Mouse (Mus musculus) testis, adult 2 months (tissue): Measurements from ENCODE around the gene Gabpb2. TPM values are rescaled to one million over a fixed set of nuclear protein-coding genes. Genes with fewer than 3 reads are reported as not detected.
A peak's percentile ranks its signal among the peaks of the same experiment; 100 is the strongest.
"Not testable (repeated sequence)": the region's sequence is repeated elsewhere in the genome, so short reads cannot be mapped to it uniquely, and the experiment has no call there.

Experiments
- H3K27ac ChIP-seq: fragments of 200-500 bp; 2 replicates; pipeline ENCODE4 v1.5.1; 2012; ENCODE audit warnings: low read depth, low read length; ENCODE audit not compliant: control insufficient read depth, insufficient read depth
- H3K27me3 ChIP-seq: fragments of 200-500 bp; 2 replicates; pipeline ENCODE4 v1.6.1; 2012; ENCODE audit warnings: mild to moderate bottlenecking, low read length, moderate library complexity; ENCODE audit not compliant: control insufficient read depth, insufficient read depth
- H3K36me3 ChIP-seq: fragments of 200-500 bp; 2 replicates; pipeline ENCODE4 v1.6.1; 2012; ENCODE audit warnings: mild to moderate bottlenecking, low read length; ENCODE audit not compliant: control insufficient read depth, insufficient read depth
- H3K4me1 ChIP-seq: fragments of 200-500 bp; 2 replicates; pipeline ENCODE4 v1.6.1; 2012; ENCODE audit warnings: low read length; ENCODE audit not compliant: control insufficient read depth, insufficient read depth
- H3K4me3 ChIP-seq: fragments of 200-500 bp; 2 replicates; pipeline ENCODE4 v1.5.1; 2012; ENCODE audit warnings: low read depth, mild to moderate bottlenecking, low read length, moderate library complexity, mixed read lengths; ENCODE audit not compliant: control insufficient read depth
- CTCF ChIP-seq: fragments of 200-500 bp; IDR thresholded peaks from 2 replicates; pipeline ENCODE4 v1.5.1; 2012; ENCODE audit warnings: low read depth, mild to moderate bottlenecking, inconsistent platforms, low read length, moderate library complexity; ENCODE audit not compliant: control insufficient read depth, insufficient read depth, insufficient replicate concordance
- POLR2A ChIP-seq: fragments of 200-500 bp; IDR thresholded peaks from 2 replicates; pipeline ENCODE4 v1.6.1; 2012; ENCODE audit warnings: low read depth, mild to moderate bottlenecking, inconsistent platforms, low read length, moderate library complexity; ENCODE audit not compliant: control insufficient read depth
- polyA plus RNA-seq: library from polyadenylated mRNA; depleted of rRNA; stranded (reverse); fragments of >200 nt; gene quantifications from 2 replicates; pipeline ENCODE4 v1.2.3, GENCODE M21; 2012

Gabpb2 gene
- polyA plus RNA-seq, 1 experiment = 5.6 TPM

DNA sequence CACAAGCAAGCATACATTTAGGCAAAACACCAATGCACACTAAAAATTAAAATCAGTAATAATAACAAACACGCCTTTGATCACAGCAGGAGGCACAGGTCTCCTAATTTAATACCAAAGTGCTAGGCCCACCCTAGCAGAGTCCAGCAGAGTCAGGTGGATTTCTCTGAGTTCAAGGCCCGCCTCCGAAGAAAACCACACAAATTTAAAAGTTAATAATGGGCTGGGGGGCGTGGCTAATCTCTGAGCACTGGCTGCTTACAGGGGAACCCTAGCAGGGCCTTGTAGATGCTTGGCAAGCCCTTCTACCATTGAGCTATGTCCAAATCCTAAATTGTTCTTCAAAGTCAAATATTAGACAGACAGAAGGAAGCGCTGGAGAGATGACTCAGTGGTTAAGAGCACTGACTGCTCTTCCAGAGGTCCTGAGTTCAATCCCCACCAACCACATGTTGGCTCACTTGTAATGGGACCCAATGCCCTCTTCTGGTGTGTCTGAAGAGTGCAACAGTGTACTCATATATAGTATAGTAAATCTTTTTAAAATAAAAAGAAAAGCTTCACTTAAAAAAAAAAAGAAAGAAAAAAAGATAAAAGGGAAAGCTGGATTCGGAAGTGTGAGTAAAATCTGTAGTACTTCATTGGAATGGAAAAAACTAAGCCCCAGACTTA, 886 bp upstream of the Gabpb2 start:
- H3K27me3 ChIP-seq = no peaks in the 10 kb centered on the region
- no peak overlapping the region; the same call in 1 of the 2 replicates for H3K27ac ChIP-seq
- H3K36me3 ChIP-seq = no peaks in the 10 kb centered on the region
- TF ChIP-seq CTCF (no peak), POLR2A (no peak)
- peak overlapping the region; percentile 95; the same call in 1 of the 2 replicates for H3K4me3 ChIP-seq
- H3K4me1 ChIP-seq = no peaks in the 10 kb centered on the region; the same call in 1 of the 2 replicates

DNA sequence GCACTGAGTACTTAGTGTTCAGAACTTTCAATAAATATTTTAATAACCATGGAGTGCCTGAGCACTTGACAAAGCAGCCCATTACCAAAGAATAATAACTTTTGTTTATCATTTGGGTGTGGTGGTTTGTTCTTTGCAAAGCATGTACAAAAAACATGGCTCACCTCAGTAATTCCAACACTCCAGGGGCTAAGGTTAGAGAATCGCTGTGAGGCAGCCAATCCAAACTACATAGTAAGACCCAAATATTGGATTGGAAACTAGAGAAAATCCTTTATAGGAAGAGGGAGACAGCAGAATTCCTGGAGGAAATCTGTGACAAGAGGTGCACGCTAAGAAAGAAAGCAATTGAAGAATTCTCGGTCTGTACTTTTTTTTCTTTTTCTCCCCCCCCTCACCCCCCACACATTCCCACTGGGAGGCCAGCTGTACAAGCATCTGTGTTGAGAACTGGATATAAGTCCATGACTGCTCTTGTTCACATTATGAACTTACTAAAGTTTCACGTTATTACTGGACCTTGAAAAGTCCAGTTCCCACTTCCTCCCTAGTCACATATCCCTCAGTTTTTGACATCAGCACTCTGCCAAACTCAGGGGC, 961 bp downstream of the Gabpb2 start:
- Histone ChIP-seq H3K36me3 (no peaks in the 10 kb centered on the region), H3K27ac (peak overlapping the region; percentile 75), H3K4me3 (peak overlapping the region; percentile 95), H3K4me1 (no peaks in the 10 kb centered on the region; the same call in 1 of the 2 replicates), H3K27me3 (no peaks in the 10 kb centered on the region)
- no peak for TF ChIP-seq POLR2A
- TF ChIP-seq CTCF = no peak

DNA sequence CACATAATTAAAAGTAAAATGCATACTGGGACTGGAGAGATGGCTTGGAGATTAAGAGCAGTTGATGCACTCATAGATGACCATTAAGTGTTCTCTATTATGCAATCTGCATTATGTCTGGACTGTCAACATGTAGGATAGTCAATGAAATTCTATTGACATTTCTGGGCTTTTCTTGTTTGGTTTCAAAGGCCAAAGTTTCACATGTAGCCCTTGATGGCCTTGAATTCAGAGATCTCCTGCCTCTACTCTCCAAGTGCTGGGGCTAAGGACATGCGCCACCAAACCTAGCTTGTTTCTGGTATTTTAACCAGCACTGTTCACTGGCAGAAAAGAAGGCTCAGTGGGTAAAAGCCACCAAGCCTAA, 4.1 kb downstream of the Gabpb2 start:
- no peaks in the 10 kb centered on the region for H3K27me3 ChIP-seq
- TF ChIP-seq POLR2A (no peak), CTCF (no peak)
- no peak overlapping the region for H3K27ac ChIP-seq
- no peaks in the 10 kb centered on the region; the same call in 1 of the 2 replicates for H3K4me1 ChIP-seq
- no peak overlapping the region for H3K4me3 ChIP-seq
- no peaks in the 10 kb centered on the region for H3K36me3 ChIP-seq

DNA sequence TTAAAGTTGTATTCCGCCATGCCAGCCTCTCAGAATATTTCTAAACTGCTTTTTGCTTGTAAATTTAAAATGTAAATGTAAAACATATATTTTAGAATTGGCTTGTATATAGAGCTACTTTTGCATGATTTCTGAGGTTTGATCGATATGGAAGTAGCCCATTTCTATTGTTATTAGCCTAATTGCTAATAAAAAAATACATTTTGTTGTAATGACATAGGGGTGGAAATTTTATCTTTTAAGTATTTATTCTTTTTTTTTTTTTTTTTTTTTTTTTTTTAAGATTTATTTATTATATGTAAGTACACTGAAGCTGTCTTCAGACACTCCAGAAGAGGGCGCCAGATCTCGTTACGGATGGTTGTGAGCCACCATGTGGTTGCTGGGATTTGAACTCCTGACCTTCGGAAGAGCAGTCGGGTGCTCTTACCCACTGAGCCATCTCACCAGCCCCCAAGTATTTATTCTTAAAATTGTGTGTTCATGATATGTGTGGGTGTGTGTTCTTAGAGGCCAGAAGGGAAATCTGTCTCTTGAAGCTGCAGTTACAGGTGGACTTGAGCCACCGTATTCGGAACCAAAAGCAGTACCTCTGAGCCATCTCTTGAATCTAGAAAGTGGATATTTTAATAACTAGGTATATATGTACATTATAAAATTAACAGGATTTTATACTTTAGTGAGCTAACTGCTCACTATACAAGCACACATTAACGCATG, 4.7 kb downstream of the Gabpb2 start:
- not testable (repeated sequence) for H3K4me1 ChIP-seq

DNA sequence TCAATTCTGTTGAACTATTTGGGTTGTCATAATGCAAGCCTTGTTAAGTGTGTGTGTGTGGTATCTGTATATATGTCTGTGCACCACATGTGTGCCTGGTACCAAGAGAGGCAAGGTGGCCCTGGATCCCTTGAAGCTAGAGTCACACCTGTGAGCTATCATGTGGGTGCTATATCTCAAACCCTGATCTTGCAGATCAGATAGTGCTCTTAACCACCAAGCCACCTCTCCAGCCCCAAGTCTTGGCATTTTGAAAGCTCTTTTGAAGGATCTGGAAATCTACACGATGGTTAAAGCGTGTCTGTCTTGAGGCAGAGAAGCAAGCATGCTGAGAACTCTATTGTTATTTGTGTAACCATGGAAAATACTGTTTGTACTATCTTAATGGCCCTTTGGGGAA, 7.1 kb downstream of the Gabpb2 start:
- no peak overlapping the region for H3K27ac ChIP-seq
- H3K36me3 ChIP-seq = no peaks in the 10 kb centered on the region
- H3K4me3 ChIP-seq = no peak overlapping the region
- H3K4me1 ChIP-seq = no peaks in the 10 kb centered on the region
- H3K27me3 ChIP-seq = no peaks in the 10 kb centered on the region
- no peak for TF ChIP-seq CTCF
- TF ChIP-seq POLR2A = no peak

More for the DNA sequence above, 4.7 kb downstream of the Gabpb2 start:
- H3K36me3 ChIP-seq, H3K27ac ChIP-seq, H3K4me3 ChIP-seq, H3K27me3 ChIP-seq: not testable (repeated sequence)

DNA sequence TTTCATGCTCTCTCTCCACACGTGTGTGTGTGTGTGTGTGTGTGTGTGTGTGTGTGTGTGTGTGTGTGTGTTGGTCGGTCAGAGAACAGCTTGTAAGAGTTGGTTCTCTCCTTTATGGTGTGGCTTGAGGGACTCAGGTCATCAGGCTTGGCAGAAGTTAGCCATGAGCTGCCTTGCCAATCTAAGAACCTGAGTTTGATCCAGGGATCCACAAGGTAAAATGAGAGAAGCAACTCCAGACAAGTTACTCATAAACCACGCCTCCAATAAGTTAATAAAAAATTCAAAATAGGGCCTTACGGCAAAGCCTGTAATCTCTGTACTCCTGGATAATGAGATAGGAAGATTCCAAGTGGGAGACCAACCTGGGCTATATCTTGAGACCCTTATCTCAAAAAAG, 9.4 kb downstream of the Gabpb2 start:
- Histone ChIP-seq H3K4me1 (no peaks in the 10 kb centered on the region), H3K27me3 (no peaks in the 10 kb centered on the region), H3K4me3 (no peak overlapping the region), H3K36me3 (no peaks in the 10 kb centered on the region; the same call in 1 of the 2 replicates), H3K27ac (no peak overlapping the region)
- TF ChIP-seq CTCF = no peak
- TF ChIP-seq POLR2A = no peak

DNA sequence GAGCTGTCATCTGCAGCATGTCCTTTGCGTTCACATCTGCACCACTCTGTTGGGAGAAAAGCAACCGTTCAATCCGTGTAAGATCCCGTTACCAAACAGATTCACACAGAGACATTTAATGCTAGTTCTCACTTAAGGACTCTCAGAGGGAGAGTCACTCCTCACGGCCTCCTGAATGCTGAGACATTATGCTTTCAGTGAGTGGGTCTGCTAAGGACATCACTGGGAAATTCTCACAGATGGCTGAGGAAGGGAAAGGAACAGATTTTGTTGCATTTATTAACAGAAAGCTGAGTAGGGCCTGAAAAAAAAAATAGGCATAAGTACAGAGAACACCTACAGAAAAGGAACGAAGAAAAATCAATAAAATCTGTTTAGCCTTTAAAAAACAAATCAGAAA, 13.8 kb downstream of the Gabpb2 start:
- H3K36me3 ChIP-seq = peaks cover 4% of the 10 kb centered on the region
- no peaks in the 10 kb centered on the region for H3K4me1 ChIP-seq
- H3K27me3 ChIP-seq = no peaks in the 10 kb centered on the region
- no peak overlapping the region for H3K27ac ChIP-seq
- no peak overlapping the region for H3K4me3 ChIP-seq
- TF ChIP-seq CTCF (no peak), POLR2A (no peak)

DNA sequence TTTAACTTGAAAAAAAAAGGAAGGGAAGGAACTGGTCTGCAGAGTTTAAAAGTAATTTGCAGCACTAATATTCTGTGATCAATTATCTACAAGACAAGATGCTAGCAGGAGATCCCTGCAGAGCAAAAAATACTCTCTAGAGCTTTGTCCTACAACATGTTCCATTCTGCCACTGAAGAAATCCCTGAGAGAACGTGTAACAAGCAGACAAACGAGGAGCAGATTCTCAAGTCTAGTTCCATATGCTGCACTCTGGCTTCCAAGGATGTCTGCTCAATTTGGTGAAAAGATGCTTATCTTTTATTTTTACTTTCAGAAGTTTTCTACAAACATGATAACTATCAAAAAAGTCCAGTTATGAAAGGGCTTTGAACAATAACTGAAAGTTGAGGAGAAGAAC, 17.2 kb downstream of the Gabpb2 start:
- Histone ChIP-seq H3K27me3 (no peaks in the 10 kb centered on the region), H3K27ac (no peak overlapping the region), H3K4me3 (no peak overlapping the region), H3K4me1 (no peaks in the 10 kb centered on the region), H3K36me3 (peaks cover 4% of the 10 kb centered on the region)
- no peak for TF ChIP-seq CTCF
- no peak for TF ChIP-seq POLR2A
